Mouse (Mus musculus): ENCODE results near the gene Jak1.

DNA sequence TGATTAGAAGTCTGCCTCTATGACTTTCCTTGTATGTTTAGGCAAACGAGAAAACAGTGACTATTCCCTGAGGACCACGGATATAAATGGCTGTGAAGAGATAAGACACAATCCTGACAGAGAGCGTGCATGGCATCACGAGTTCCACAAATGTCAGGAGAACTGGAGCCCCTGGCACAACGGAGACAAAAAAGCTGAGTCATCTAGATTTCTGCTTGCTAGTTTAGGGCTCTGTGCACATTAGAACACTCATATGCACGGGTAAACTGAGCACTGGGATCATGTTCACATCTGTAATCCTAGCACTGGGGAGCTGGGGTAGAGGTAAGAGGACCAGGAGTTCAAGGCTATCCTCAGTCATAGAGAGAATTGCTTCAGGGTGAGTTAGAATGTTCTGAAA, 85.2 kb downstream of the Jak1 start:
- TF ChIP-seq TAL1 (IDR thresholded peaks at IDR 0.05; ENCODE audit: low read length), result no peak
- no peak for TF ChIP-seq EP300 (IDR thresholded peaks at IDR 0.05; ENCODE audit: low read depth in 1 of 2, low read length in 2 of 2)
- no peak for TF ChIP-seq NELFE (IDR thresholded peaks at IDR 0.05; ENCODE audit: low read depth, low read length)
- no peak for TF ChIP-seq ZMIZ1 (IDR thresholded peaks at IDR 0.05; ENCODE audit: low read depth, low read length)
